Mouse (Mus musculus): Measurements from ENCODE around the gene Fam71f2. TPM values are rescaled to one million over a fixed set of nuclear protein-coding genes. Genes with fewer than 3 reads are reported as not detected.

The Fam71f2 gene
- total and polyA plus RNA-seq, 2 experiments from 2014 or later, result 0.39 to 2.1 TPM

DNA sequence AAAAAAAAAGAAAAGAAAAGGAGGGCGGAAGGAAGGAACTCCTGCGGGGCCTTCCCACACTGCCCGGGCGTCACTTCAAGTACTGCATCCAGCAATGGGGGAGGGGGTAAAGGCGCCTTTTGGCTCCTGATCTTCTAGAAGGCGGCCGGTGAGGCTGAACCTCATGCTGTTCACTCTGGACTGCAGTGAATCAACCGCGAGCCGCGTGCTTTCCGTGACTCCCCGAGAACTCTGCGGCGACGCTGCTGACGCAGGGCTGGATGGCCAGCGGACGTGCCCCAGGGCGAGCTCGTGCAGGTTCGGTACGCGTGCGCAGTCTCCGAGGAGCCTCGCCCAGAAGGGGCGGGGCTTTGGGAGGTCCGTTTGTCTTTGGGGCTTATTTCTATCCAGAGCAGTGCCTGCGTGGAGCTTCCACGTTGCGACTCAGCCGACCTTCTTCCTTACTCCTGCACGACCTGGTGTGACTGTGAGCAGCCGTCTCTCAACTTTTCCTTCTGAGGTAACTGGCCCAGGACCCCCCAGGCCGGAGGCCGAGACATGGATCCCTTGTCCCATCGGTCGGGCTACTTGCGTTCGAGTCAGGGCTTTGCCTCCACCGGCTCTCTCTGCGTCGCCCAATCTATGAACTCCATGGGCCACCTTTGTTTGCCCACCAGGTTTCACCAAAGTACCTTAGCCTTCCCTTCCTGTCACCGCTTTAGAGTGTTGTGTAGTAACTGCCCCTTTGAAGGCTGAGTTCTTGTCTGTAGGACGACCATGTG lies 6.9 kb upstream of the Fam71f2 start, which contains the start of gene Hilpda:
Hilpda (plus strand) TSS at position 177 of the 761 bp plus-strand sequence.
- H3K27ac ChIP-seq, result peak within 1 kb of the TSS; percentile 46; the same call in 1 of the 2 replicates
- no peaks in the 10 kb centered on the region for H3K9me3 ChIP-seq (ENCODE audit: low read length)
- peak within 1 kb of the TSS; percentile 74 for H3K9ac ChIP-seq (replicated peaks; ENCODE audit: low read length)
- H3K4me3 ChIP-seq (ENCODE audit: low read length), result peak within 1 kb of the TSS; percentile 74
- peak within 1 kb of the TSS; percentile 88 for H3K4me2 ChIP-seq (ENCODE audit: low read depth, low read length)
- DNase-seq (ENCODE audit: low spot score), result peak; percentile 96
- no peaks in the 10 kb centered on the region for H3K27me3 ChIP-seq (ENCODE audit: insufficient read depth, low read length)
- H3K36me3 ChIP-seq (ENCODE audit: insufficient read depth, low read length), result no peaks in the 10 kb centered on the region
- ATAC-seq, result peak; percentile 97
- no peak for TF ChIP-seq CTCF (IDR thresholded peaks at IDR 0.05; ENCODE audit: low read depth)
- under 1% methylated on average over 46 of the region's 46 CpGs for WGBS
- H3K4me1 ChIP-seq (ENCODE audit: insufficient read depth, low read length), result 0 out of 2 replicates have a peak, but pooled peaks cover 10% of the 10 kb centered on the region

DNA sequence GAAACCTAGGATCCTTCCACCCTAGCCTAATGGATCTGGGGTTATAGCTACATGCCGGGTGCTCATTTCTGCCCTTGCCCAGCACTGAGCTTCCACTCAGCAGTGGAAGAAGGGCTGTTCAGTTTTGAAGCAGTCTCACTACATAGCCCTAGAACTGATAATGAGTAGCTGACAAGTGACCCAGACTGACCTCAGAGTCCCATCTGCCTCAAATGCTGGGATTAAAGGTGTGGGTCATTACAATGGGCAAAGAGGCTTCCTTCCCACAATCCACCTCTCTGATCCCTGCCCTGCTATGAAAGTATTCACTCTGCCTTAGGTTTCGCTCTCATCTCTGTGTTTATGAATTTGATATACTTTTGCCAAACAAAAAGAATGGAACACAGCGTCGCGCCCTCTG lies 2.6 kb upstream of the Fam71f2 start:
- H3K9me3 ChIP-seq (ENCODE audit: low read length), result no peaks in the 10 kb centered on the region
- H3K27me3 ChIP-seq (ENCODE audit: insufficient read depth, low read length), result no peaks in the 10 kb centered on the region
- no peak overlapping the region for H3K4me2 ChIP-seq (ENCODE audit: low read depth, low read length)
- H3K27ac ChIP-seq, result no peak overlapping the region
- no peak for TF ChIP-seq CTCF (IDR thresholded peaks at IDR 0.05; ENCODE audit: low read depth)
- WGBS, result 96% methylated on average over 5 of the region's 5 CpGs
- 0 out of 2 replicates have a peak, but pooled peaks cover 5% of the 10 kb centered on the region for H3K4me1 ChIP-seq (ENCODE audit: insufficient read depth, low read length)
- no peak for ATAC-seq
- H3K4me3 ChIP-seq (ENCODE audit: low read length), result no peak overlapping the region
- H3K36me3 ChIP-seq (ENCODE audit: insufficient read depth, low read length), result no peaks in the 10 kb centered on the region
- H3K9ac ChIP-seq (replicated peaks; ENCODE audit: low read length), result no peak overlapping the region
- no peak for DNase-seq (ENCODE audit: low spot score)

DNA sequence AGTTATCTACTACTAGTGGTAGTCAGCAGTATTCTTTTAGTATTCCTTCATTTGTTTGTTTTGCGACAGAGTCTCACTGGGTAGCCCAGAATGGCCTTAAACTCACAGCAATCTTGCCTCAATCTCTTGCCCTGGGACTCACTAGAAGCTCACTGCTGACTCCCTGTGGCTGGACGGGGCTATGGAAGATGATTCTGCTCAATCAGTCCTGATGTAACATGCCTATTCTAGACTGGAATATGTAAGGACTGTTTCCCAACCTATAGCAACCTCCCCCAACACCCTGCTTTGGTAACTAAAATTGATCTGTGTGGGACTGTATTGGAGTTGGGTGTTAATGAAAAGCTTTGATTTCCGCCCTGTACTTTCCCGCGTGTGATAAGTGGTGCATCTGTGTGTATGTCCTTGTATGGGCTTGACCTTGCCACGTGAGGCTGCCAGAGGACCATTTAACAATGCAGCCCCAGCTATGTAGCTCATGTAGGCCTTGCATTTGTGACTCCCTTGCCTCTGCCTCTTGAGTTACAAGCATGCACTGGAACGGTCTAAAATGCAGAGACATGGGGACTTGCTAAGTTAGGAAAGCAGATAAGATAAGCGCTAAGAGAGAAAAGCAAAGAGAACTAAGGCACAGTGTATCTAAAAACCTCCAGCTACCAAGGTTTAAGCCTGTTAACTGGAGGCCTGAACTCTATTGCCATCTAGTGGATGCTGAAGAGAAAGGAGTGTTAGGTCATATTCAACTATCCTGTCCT lies 703 bp upstream of the Fam71f2 start:
- Histone ChIP-seq H3K9ac (replicated peaks; ENCODE audit: low read length) (no peak overlapping the region), H3K27me3 (ENCODE audit: insufficient read depth, low read length) (no peaks in the 10 kb centered on the region), H3K36me3 (ENCODE audit: insufficient read depth, low read length) (no peaks in the 10 kb centered on the region), H3K4me2 (ENCODE audit: low read depth, low read length) (no peak overlapping the region), H3K9me3 (ENCODE audit: low read length) (no peaks in the 10 kb centered on the region), H3K4me1 (ENCODE audit: insufficient read depth, low read length) (no peaks in the 10 kb centered on the region), H3K27ac (0 out of 2 replicates have a peak overlapping the region, but pooled peaks have one; percentile 26), H3K4me3 (ENCODE audit: low read length) (no peak overlapping the region)
- TF ChIP-seq CTCF (IDR thresholded peaks at IDR 0.05; ENCODE audit: low read depth), result peak; percentile 84
- ATAC-seq (peak; percentile 74), DNase-seq (ENCODE audit: low spot score) (peak; percentile 82)
- WGBS, result 37% methylated on average over 8 of the region's 8 CpGs

DNA sequence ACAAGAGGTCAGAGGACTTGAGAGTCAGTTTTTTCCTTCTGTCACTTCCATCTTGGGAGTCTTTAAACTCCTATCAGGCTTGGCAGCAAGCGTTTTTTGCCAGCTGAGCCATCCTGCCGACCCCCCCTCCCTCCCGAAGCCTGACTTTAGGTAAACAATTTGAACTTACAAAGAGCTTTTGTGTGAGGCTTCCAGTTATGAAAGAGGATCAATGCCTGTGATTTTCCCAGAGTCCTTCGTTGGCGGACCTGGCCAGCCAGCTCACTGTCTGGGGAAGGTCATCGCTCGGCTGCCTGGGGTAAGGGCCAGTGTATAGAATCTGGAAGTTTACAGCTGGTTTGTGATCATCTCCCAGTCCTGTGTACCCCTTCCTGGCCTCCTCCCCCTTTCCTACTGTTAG lies 1.3 kb downstream of the Fam71f2 start:
- Histone ChIP-seq H3K9me3 (ENCODE audit: low read length) (no peaks in the 10 kb centered on the region), H3K4me3 (ENCODE audit: low read length) (no peak overlapping the region), H3K27me3 (ENCODE audit: insufficient read depth, low read length) (no peaks in the 10 kb centered on the region), H3K9ac (replicated peaks; ENCODE audit: low read length) (no peak overlapping the region), H3K4me1 (ENCODE audit: insufficient read depth, low read length) (no peaks in the 10 kb centered on the region), H3K4me2 (ENCODE audit: low read depth, low read length) (no peak overlapping the region), H3K36me3 (ENCODE audit: insufficient read depth, low read length) (no peaks in the 10 kb centered on the region), H3K27ac (no peak overlapping the region)
- DNase-seq (ENCODE audit: low spot score) (no peak), ATAC-seq (no peak)
- no peak for TF ChIP-seq CTCF (IDR thresholded peaks at IDR 0.05; ENCODE audit: low read depth)
- WGBS, result 24% methylated on average over 7 of the region's 7 CpGs

DNA sequence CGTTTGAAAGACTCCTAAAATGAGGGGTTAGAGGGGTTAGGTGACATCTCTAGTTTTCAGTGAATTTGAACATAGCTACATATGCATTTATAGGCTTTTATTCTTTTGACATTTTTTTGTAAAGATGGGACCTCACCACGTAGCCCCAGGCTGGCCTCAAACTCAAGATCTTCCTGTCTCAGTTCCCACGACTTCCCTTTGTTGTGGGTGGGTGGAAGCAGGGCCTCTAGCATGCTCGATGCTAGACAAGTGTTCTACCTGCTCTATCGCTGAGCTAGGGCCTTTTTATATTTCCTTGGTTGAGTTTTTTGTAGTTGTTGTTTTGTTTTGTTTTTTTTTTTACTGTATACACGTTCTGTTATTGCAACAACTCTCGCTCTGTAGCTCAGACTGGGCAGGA lies 7.5 kb downstream of the Fam71f2 start:
- DNase-seq (ENCODE audit: low spot score) (no peak), ATAC-seq (no peak)
- H3K4me3 ChIP-seq (ENCODE audit: low read length), result no peak overlapping the region
- no peak overlapping the region for H3K4me2 ChIP-seq (ENCODE audit: low read depth, low read length)
- H3K27me3 ChIP-seq (ENCODE audit: insufficient read depth, low read length), result no peaks in the 10 kb centered on the region
- no peak overlapping the region for H3K27ac ChIP-seq
- 76% methylated on average over 7 of the region's 7 CpGs for WGBS
- H3K9ac ChIP-seq (replicated peaks; ENCODE audit: low read length), result no peak overlapping the region
- no peaks in the 10 kb centered on the region for H3K36me3 ChIP-seq (ENCODE audit: insufficient read depth, low read length)
- no peak for TF ChIP-seq CTCF (IDR thresholded peaks at IDR 0.05; ENCODE audit: low read depth)
- H3K4me1 ChIP-seq (ENCODE audit: insufficient read depth, low read length), result no peaks in the 10 kb centered on the region
- H3K9me3 ChIP-seq (ENCODE audit: low read length), result no peaks in the 10 kb centered on the region

DNA sequence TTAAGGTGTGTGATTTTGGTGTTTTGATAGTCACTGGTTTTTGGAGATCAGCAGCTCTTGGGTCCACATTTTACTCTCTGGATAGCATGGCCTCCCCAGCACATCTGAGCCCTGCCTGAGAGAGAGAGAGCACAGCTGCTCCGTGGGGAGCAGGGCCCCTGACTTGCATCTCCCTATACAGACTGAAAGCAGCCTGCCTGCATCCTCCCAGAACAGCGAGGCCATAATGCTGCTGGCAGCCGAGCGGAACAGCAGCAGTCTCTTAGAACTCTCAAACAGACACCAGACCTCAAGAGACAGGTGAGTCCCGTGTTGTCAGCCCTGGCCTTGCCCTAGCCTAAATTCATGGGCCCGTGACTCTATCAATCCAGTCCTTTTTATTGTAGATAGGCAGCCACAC lies 8.1 kb downstream of the Fam71f2 start:
- ATAC-seq (no peak), DNase-seq (ENCODE audit: low spot score) (no peak)
- no peaks in the 10 kb centered on the region for H3K36me3 ChIP-seq (ENCODE audit: insufficient read depth, low read length)
- WGBS, result 37% methylated on average over 6 of the region's 6 CpGs
- TF ChIP-seq CTCF (IDR thresholded peaks at IDR 0.05; ENCODE audit: low read depth), result no peak
- H3K4me2 ChIP-seq (ENCODE audit: low read depth, low read length), result no peak overlapping the region
- H3K27ac ChIP-seq, result no peak overlapping the region
- H3K4me3 ChIP-seq (ENCODE audit: low read length), result no peak overlapping the region
- H3K27me3 ChIP-seq (ENCODE audit: insufficient read depth, low read length), result no peaks in the 10 kb centered on the region
- no peaks in the 10 kb centered on the region for H3K4me1 ChIP-seq (ENCODE audit: insufficient read depth, low read length)
- no peaks in the 10 kb centered on the region for H3K9me3 ChIP-seq (ENCODE audit: low read length)
- H3K9ac ChIP-seq (replicated peaks; ENCODE audit: low read length), result no peak overlapping the region
